Mouse (Mus musculus) ES-E14 (cell line): ENCODE measurements around the gene Nup54. TPM values are rescaled to one million over a fixed set of nuclear protein-coding genes. Genes with fewer than 3 reads are reported as not detected.

Experiments
- DNase-seq: peaks from one replicate; pipeline ENCODE4 v3.0.0-alpha.2; 2013; ENCODE audit warnings: low read depth, low spot score
- H3K27ac ChIP-seq: 2 replicates; pipeline ENCODE4 v1.5.1; 2012; ENCODE audit warnings: low read depth, mild to moderate bottlenecking, low read length, moderate library complexity, mixed read lengths; ENCODE audit not compliant: poor library complexity, insufficient read depth, severe bottlenecking
- H3K36me3 ChIP-seq: 2 replicates; pipeline ENCODE4 v1.6.1; 2012; ENCODE audit warnings: mild to moderate bottlenecking, low read length, moderate library complexity, mixed read lengths; ENCODE audit not compliant: control insufficient read depth, poor library complexity, insufficient read depth, severe bottlenecking
- H3K4me1 ChIP-seq, 2 experiments: fragments of 150-350 bp in 1 of 2; sonication (generic) in 1 of 2; 2 replicates each; pipeline ENCODE4 v1.6.1; 2012; ENCODE audit warnings: low read length in 2 of 2, mild to moderate bottlenecking in 1 of 2, mixed read lengths in 1 of 2; ENCODE audit not compliant: control insufficient read depth in 2 of 2, insufficient read depth in 2 of 2, poor library complexity in 1 of 2
- H3K4me3 ChIP-seq, 2 experiments: fragments of 150-350 bp in 1 of 2; sonication (generic) in 1 of 2; 2 replicates each; pipeline ENCODE4 v1.5.1; 2012; ENCODE audit warnings: low read length in 2 of 2, low read depth in 1 of 2, mild to moderate bottlenecking in 1 of 2, mixed read lengths in 1 of 2; ENCODE audit not compliant: insufficient read depth in 1 of 2, poor library complexity in 1 of 2, severe bottlenecking in 1 of 2
- H3K9ac ChIP-seq: 2 replicates; pipeline ENCODE4 v1.6.1; 2012; ENCODE audit warnings: low read depth, mild to moderate bottlenecking, low read length, mixed read lengths; ENCODE audit not compliant: poor library complexity, insufficient read depth, severe bottlenecking
- H3K9me3 ChIP-seq: fragments of 150-350 bp; sonication (generic); 2 replicates; pipeline ENCODE4 v1.6.1; 2012; ENCODE audit warnings: low read depth, mild to moderate bottlenecking, low read length; ENCODE audit not compliant: control insufficient read depth, insufficient read depth
- CHD2 ChIP-seq: IDR thresholded peaks from 2 replicates; pipeline ENCODE4 v1.6.1; 2014; ENCODE audit warnings: mild to moderate bottlenecking, low read depth, low read length, inconsistent platforms
- HCFC1 ChIP-seq: IDR thresholded peaks from 2 replicates; pipeline ENCODE4 v1.6.1; 2012; ENCODE audit warnings: low read length, inconsistent platforms, borderline replicate concordance; ENCODE audit not compliant: insufficient read depth
- MAFK ChIP-seq: IDR thresholded peaks from 2 replicates; pipeline ENCODE4 v1.6.1; 2014; ENCODE audit warnings: mild to moderate bottlenecking, low read depth, low read length, inconsistent platforms; ENCODE audit not compliant: insufficient read depth
- ZC3H11A ChIP-seq: IDR thresholded peaks from 2 replicates; pipeline ENCODE4 v1.6.1; 2012; ENCODE audit warnings: low read depth, mild to moderate bottlenecking, inconsistent platforms, low read length, borderline replicate concordance
- ZNF384 ChIP-seq: IDR thresholded peaks from 2 replicates; pipeline ENCODE4 v1.6.1; 2012; ENCODE audit warnings: low read depth, low read length, inconsistent platforms
- in situ Hi-C, 2 experiments: fragments of 600-800 bp; cut with MboI; formaldehyde crosslinking; loops; one replicate each; pipeline ENCODE4 v1.15.1; 2025; ENCODE audit warnings: low sequenced_read_pairs in 2 of 2, inconsistent platforms in 1 of 2; ENCODE audit not compliant: unreplicated experiment in 2 of 2
- total RNA-seq: library from RNA; depleted of rRNA; stranded (reverse); fragments of 300-350 nt; gene quantifications from 2 replicates; pipeline ENCODE4 v1.2.3, GENCODE M21; 2012

Nup54 gene
- total RNA-seq, 1 experiment: 62.2 TPM

DNA sequence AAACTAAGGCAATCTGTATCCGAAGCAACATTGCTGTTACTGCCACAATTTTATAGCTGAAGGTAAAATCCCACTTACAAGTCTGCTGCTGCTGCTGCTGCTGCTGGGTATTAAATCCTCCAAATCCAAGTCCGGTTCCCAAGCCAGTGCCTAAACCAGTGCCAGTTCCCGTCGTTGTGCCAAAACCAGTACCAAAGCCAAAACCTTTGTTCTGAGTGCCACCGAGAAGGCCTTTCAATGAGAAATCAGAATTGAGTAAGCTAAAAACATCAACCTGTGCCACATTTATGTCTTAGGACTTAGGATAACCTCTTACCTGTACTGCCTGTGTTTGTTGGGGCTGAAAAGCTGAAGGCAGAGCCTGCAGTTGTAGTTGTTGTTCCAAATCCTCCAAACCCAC is 4.3 kb downstream of the Nup54 start:
- Histone ChIP-seq H3K9me3 (no peaks in the 10 kb centered on the region), H3K4me3 (no peak overlapping the region), H3K9ac (no peak overlapping the region), H3K27ac (no peak overlapping the region), H3K4me1 (peaks cover 0 to 2% of the 10 kb centered on the region in 2 experiments; a peak in 1 of 4 replicates), H3K36me3 (peaks cover 23% of the 10 kb centered on the region)
- in situ Hi-C loops: no loop called here
- TF ChIP-seq ZC3H11A: no peak
- TF ChIP-seq MAFK: no peak
- TF ChIP-seq ZNF384: no peak
- TF ChIP-seq HCFC1: no peak
- TF ChIP-seq CHD2: no peak
- DNase-seq: no peak

DNA sequence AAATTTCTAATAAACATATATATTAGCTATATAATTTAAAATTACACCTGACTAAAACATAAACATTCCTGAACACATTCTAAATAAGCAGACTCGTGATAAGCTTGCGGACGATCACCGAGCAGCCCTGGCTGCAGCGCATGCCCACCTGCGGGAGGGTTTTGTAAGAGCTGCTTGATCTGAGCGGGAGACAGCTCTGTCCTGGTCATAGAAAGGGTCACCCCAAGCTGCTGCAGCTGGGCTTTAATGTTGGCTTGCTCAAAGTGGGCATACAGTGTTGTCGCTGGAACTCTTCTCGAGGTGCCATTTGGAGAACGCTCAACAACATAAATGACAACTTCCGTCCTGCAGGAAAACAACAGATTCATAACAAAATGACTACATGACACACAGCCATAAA is 10.9 kb downstream of the Nup54 start:
- no peak for TF ChIP-seq ZNF384
- no peak for TF ChIP-seq CHD2
- no peak for TF ChIP-seq HCFC1
- TF ChIP-seq ZC3H11A: no peak
- no peak for TF ChIP-seq MAFK
- no peaks in the 10 kb centered on the region for H3K9me3 ChIP-seq
- no peaks in the 10 kb centered on the region for H3K4me1 ChIP-seq
- no peak overlapping the region for H3K27ac ChIP-seq
- no peak overlapping the region for H3K9ac ChIP-seq
- H3K4me3 ChIP-seq: no peak overlapping the region
- peaks cover 36% of the 10 kb centered on the region for H3K36me3 ChIP-seq
- no peak for DNase-seq
- in situ Hi-C loops: no loop called here

DNA sequence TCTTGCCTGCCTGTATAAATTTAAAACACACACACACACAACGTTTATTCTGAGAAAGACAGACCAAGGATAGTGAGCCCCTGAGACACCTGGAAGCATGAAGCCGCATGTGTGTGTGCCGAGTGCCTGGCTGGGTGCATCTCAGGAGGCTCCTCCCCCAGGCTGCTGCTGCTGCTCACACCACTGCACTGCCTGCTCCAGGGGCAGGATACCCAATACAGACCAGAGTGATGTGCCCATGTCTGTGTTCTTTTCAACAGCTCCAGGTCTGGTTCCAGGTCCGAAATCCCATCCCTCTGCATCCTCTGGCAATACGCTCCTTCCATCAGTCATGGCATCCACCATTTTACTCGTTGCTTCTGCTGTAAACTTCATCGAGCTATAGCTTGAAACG is 21.0 kb downstream of the Nup54 start:
- DNase-seq: no peak
- no peak for TF ChIP-seq ZC3H11A
- TF ChIP-seq ZNF384: no peak
- no peak for TF ChIP-seq MAFK
- no peak for TF ChIP-seq HCFC1
- TF ChIP-seq CHD2: no peak
- no peak overlapping the region for H3K27ac ChIP-seq
- H3K9me3 ChIP-seq: no peaks in the 10 kb centered on the region
- in situ Hi-C loops: loop anchor here in 1 of 2 experiments (10.0 kb wide), 1 partner anchor 129 kb away; no protein-coding TSS in a partner anchor
- no peak overlapping the region for H3K4me3 ChIP-seq
- peaks cover 25% of the 10 kb centered on the region for H3K36me3 ChIP-seq
- peaks cover 0 to 7% of the 10 kb centered on the region in 2 experiments; a peak in 1 of 4 replicates for H3K4me1 ChIP-seq
- no peak overlapping the region for H3K9ac ChIP-seq

DNA sequence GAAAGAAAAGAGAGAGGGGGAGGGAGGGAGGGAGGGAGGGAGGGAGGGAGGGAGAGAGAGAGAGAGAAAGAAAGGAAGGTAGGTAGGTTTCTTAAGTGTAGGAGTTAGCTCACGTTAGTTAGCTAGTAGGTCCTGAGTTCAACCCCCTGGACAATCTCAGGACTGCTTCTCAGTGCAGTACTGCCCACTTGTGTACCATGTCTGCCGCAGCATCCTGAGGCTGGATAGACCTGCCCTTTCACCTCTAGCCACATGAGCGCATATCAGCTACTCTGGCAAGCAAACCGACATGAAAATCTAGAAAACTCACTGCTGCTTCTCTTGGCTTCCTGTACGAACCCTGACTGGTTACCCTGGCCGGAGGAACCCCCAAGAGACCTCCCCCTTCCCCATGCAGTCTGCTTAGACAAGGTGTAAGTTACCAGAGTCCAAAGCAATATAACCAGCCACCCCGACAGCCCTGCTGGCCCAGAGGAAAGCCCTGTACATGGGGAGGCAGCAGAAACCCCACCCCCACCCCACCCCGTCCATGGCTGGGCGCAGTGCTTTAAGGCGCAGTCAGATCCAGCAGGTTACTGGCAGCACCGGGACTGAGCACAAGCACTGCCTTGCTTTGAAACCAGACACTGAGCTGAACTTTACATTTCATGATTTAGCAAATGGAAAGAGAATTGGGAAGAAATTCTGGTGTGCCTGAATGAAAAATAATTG is 21.6 kb downstream of the Nup54 start:
- TF ChIP-seq ZNF384 (no peak), CHD2 (no peak), MAFK (no peak), ZC3H11A (no peak), HCFC1 (no peak)
- Histone ChIP-seq H3K9ac (no peak overlapping the region), H3K4me1 (peaks cover 0 to 7% of the 10 kb centered on the region in 2 experiments; a peak in 1 of 4 replicates), H3K27ac (no peak overlapping the region), H3K36me3 (peaks cover 25% of the 10 kb centered on the region), H3K4me3 (no peak overlapping the region), H3K9me3 (no peaks in the 10 kb centered on the region)
- in situ Hi-C loops: loop anchor here in 1 of 2 experiments (10.0 kb wide), 1 partner anchor 129 kb away; no protein-coding TSS in a partner anchor
- DNase-seq: no peak
